Comparison of ENCODE assay signal across 8 mouse cellular contexts in the genomic region with DNA sequence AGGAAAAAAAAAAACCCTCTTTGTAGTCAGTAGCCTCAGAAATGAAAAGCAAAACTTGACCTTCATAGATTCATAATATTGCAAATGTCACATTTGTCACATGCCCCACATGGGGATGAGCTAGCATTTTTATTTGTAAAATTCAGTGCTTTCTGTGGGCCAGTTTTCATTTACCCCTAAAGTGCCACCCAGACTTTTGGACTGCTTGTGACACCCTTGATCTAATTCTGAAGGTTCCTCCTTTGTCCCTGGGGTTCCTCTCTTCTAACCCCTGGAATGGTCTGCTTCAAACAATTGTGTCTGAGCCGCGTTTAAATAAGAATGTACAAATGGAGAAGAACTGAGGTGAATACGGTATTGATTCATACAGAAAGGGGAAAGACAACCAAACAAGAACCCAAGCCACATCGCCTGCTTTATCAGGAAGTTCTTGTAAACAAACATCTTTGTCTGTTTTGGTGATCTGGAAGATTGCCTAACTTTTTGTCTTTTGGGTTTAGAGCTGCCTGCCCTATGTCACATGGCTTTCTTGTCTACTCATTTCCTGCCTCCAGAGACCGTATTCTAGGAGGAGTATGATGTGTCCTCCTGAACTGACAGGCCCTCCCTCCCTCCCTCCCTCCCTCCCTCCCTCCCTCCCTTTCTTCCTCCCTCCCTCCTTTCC.
DNase-seq lines count a peak whose midpoint lies in the region; ATAC-seq and TF ChIP-seq lines count a peak whose summit lies in the region.

No protein-coding gene starts in this region.

- DNase-seq in kidney, adult 2 months: peak; percentile 70
- DNase-seq in kidney, postnatal 10 days: no peak
- peak; percentile 43 for DNase-seq in A20 (ENCODE audit: low read depth, low spot score)
- no peak for DNase-seq in liver, postnatal 0 days
- DNase-seq in layer of hippocampus, adult 8-10 months (ENCODE audit: low spot score in 2 of 2): no peak
- no peak for DNase-seq in spleen, postnatal 10 days (ENCODE audit: low spot score in 2 of 2)

- no peak overlapping the region for H3K9ac ChIP-seq in liver, postnatal 0 days (replicated peaks)

- no peaks in the 10 kb centered on the region for H3K9me3 ChIP-seq in liver, postnatal 0 days (ENCODE audit: low read length)

- no peaks in the 10 kb centered on the region for H3K27me3 ChIP-seq in kidney, adult 2 months (replicated peaks; ENCODE audit: control insufficient read depth, insufficient read depth, low read length)
- no peaks in the 10 kb centered on the region for H3K27me3 ChIP-seq in liver, postnatal 0 days (ENCODE audit: insufficient read depth, low read length)

- ATAC-seq in CD4-positive, CD25-positive, alpha-beta regulatory T cell, adult 4 months: peak; percentile 71
- ATAC-seq in liver, postnatal 0 days: peak; percentile 50
- ATAC-seq in erythroblast, adult 5-6 weeks (replicated peaks; ENCODE audit: low FRiP score, poor library complexity, severe bottlenecking): no peak

- no peak for TF ChIP-seq CTCF in kidney, adult 2 months (conservative IDR thresholded peaks at IDR 0.05; ENCODE audit: insufficient read depth, insufficient read length, low read depth, low read length)
- TF ChIP-seq CTCF in liver, postnatal 0 days (IDR thresholded peaks at IDR 0.05; ENCODE audit: low read depth): no peak

- H3K27ac ChIP-seq in kidney, adult 2 months (ENCODE audit: insufficient read depth, low read depth, low read length): peak overlapping the region; percentile 56
- H3K27ac ChIP-seq in liver, postnatal 0 days (ENCODE audit: low read depth): peak overlapping the region; percentile 71

- H3K36me3 ChIP-seq in kidney, adult 2 months (ENCODE audit: control insufficient read depth, insufficient read depth, low read length): no peaks in the 10 kb centered on the region
- no peaks in the 10 kb centered on the region for H3K36me3 ChIP-seq in liver, postnatal 0 days (replicated peaks; ENCODE audit: insufficient read depth, low read length)

- WGBS in kidney, adult 2 months: 54% methylated on average over 5 of the region's 5 CpGs
- WGBS in liver, postnatal 0 days (ENCODE audit: insufficient replicate concordance): 21% methylated on average over 5 of the region's 5 CpGs

- H3K4me1 ChIP-seq in kidney, adult 2 months (ENCODE audit: control insufficient read depth, insufficient read depth, low read length): no peaks in the 10 kb centered on the region
- peaks cover 14% of the 10 kb centered on the region for H3K4me1 ChIP-seq in liver, postnatal 0 days (ENCODE audit: insufficient read depth)

- H3K4me2 ChIP-seq in liver, postnatal 0 days (ENCODE audit: low read depth, low read length): no peak overlapping the region

- TF ChIP-seq POLR2A in kidney, adult 2 months (IDR thresholded peaks at IDR 0.05; ENCODE audit: low read depth, low read length): no peak

- TF ChIP-seq EP300 in liver, postnatal 0 days (IDR thresholded peaks at IDR 0.05; ENCODE audit: low read depth): no peak

- H3K4me3 ChIP-seq in kidney, adult 2 months (ENCODE audit: insufficient read depth, low read depth, low read length): no peak overlapping the region
- H3K4me3 ChIP-seq in liver, postnatal 0 days (ENCODE audit: low read depth, low read length): no peak overlapping the region

Comparison
In these comparisons a context has a peak if more than half of its experiments do, and no peak if none do; other contexts are left out.
1. DNase-seq: peak in kidney, adult 2 months (single experiment) and A20 (single experiment); none in kidney, postnatal 10 days (single experiment), liver, postnatal 0 days (single experiment), layer of hippocampus, adult 8-10 months (0 of 2) and spleen, postnatal 10 days (0 of 2).